Mouse (Mus musculus) midbrain, embryonic 15.5 days (tissue): ENCODE results near the gene Pacsin1. TPM values are rescaled to one million over a fixed set of nuclear protein-coding genes. Genes with fewer than 3 reads are reported as not detected.

Experiments used
- ATAC-seq: fragments of 200-750 bp; cut with Nextera tagmentation; replicated peaks from 2 replicates; pipeline ENCODE4 v1.8.0; 2017; ENCODE audit warnings: moderate TSS enrichment
- H3K27ac ChIP-seq: fragments of 300-500 bp; sonication (generic); 2 replicates; pipeline ENCODE4 v1.5.1; 2015; ENCODE audit warnings: mild to moderate bottlenecking, inconsistent platforms
- H3K27me3 ChIP-seq: fragments of 300-500 bp; sonication (generic); replicated peaks from 2 replicates; pipeline ENCODE4 v1.6.1; 2015; ENCODE audit warnings: inconsistent platforms
- H3K36me3 ChIP-seq: fragments of 300-500 bp; sonication (generic); replicated peaks from 2 replicates; pipeline ENCODE4 v1.6.1; 2015; ENCODE audit warnings: inconsistent platforms
- H3K4me1 ChIP-seq: fragments of 300-500 bp; sonication (generic); 2 replicates; pipeline ENCODE4 v1.6.1; 2015; ENCODE audit warnings: inconsistent platforms
- H3K4me2 ChIP-seq: fragments of 300-500 bp; sonication (generic); 2 replicates; pipeline ENCODE4 v1.6.1; 2015; ENCODE audit warnings: inconsistent platforms, mild to moderate bottlenecking, moderate library complexity
- H3K4me3 ChIP-seq: fragments of 300-500 bp; sonication (generic); 2 replicates; pipeline ENCODE4 v1.5.1; 2015; ENCODE audit warnings: mild to moderate bottlenecking, inconsistent platforms
- H3K9ac ChIP-seq: fragments of 300-500 bp; sonication (generic); 2 replicates; pipeline ENCODE4 v1.6.1; 2015; ENCODE audit warnings: mild to moderate bottlenecking, inconsistent platforms
- H3K9me3 ChIP-seq: fragments of 300-500 bp; sonication (generic); 2 replicates; pipeline ENCODE4 v1.6.1; 2016; ENCODE audit warnings: inconsistent platforms
- WGBS: fragments of 180-500 bp; shearing (Covaris S2); methylation state at CpG from one replicate; pipeline ENCODE4 v1.1.7; 2015; ENCODE audit warnings: mixed read lengths; 5-methylcytosine and 5-hydroxymethylcytosine counted together
- polyA plus RNA-seq: library from polyadenylated mRNA; unstranded; fragments of >200 nt; fragmentation: Nextera tagmentation; extraction: Ambion mirVana; gene quantifications from 2 replicates; pipeline ENCODE4 v1.2.1, GENCODE M21; 2015

Pacsin1 gene
- polyA plus RNA-seq, 1 experiment from 2014 or later: 55.5 TPM

DNA sequence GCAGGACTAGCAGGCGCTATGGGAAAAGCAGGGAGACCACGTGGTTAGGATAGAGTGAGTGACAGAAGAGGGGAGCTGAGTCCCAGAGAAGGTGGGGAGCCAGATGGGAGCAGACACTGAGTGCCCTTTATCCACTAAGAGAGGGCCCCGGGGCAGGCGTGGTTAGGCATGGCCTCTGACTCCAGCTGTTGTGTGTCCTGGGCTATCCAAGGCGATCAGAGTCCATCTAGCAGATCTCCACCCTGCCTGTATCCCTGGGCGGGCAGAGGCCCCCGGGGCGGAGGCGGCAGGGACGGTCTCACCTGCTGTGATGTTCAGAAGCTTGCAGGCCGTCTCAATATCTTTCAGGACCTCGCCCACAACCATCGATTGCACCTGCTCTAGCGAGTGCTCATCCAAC is 64.4 kb downstream of the Pacsin1 start:
- Histone ChIP-seq H3K4me2 (no peak overlapping the region), H3K27ac (no peak overlapping the region), H3K9me3 (no peaks in the 10 kb centered on the region), H3K4me3 (no peak overlapping the region), H3K9ac (no peak overlapping the region), H3K4me1 (peaks cover 13% of the 10 kb centered on the region), H3K36me3 (no peaks in the 10 kb centered on the region), H3K27me3 (no peaks in the 10 kb centered on the region)
- 70% methylated on average over 14 of the region's 14 CpGs for WGBS
- no peak for ATAC-seq

DNA sequence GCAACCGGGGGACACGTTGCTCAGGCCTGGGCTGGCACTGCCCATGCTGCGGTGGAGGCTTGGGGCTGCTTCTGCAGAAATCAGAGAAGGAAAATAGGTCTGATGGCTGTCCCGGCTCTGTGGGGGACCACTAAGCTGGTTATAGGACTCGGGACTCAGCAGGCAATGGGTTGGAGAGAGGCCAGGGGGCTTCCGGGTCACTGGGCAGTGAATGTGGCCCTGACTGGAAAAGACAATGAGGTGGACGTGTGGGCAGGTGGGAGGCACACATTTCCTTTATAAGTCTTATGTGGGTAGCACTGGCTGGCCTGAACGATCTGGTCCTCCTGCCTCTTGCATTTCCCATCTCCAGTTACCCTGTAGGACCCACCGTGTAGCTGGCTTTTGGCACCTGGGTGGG is 65.0 kb downstream of the Pacsin1 start:
- H3K4me2 ChIP-seq: no peak overlapping the region
- peaks cover 16% of the 10 kb centered on the region for H3K4me1 ChIP-seq
- no peak for ATAC-seq
- 41% methylated on average over 9 of the region's 9 CpGs for WGBS
- H3K9ac ChIP-seq: no peak overlapping the region
- H3K9me3 ChIP-seq: no peaks in the 10 kb centered on the region
- no peak overlapping the region for H3K4me3 ChIP-seq
- no peak overlapping the region for H3K27ac ChIP-seq
- H3K36me3 ChIP-seq: no peaks in the 10 kb centered on the region
- no peaks in the 10 kb centered on the region for H3K27me3 ChIP-seq

- Histone ChIP-seq H3K4me3 (no peak overlapping the region), H3K27me3 (no peaks in the 10 kb centered on the region), H3K36me3 (no peaks in the 10 kb centered on the region), H3K9ac (no peak overlapping the region), H3K9me3 (no peaks in the 10 kb centered on the region), H3K4me2 (no peak overlapping the region), H3K4me1 (peaks cover 21% of the 10 kb centered on the region), H3K27ac (no peak overlapping the region)
- ATAC-seq: no peak
- WGBS: 72% methylated on average over 9 of the region's 9 CpGs
Observed at GRCm38 (mm10) chr17:27721125-27721664, 65.9 kb downstream of the Pacsin1 start.

DNA sequence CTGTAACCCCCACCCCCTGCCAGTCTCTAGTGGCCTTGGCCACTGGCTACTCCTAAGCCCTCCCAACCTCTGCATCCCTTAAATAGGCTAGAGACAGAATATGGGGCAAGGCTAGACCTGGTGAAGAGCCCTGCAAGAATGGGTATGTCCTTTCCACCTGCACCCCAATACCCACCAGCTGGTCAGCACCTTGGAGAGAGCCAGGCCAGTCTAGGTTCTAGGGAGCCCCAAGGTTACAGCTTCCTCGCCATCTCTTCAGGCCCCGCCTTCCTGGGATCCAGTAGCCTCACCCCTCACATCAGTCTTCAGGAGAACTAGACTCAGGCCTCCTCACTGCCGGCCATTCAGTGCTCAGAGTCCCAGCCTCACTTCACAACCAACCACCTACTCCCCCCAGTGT is 69.0 kb downstream of the Pacsin1 start:
- H3K9ac ChIP-seq: no peak overlapping the region
- no peak overlapping the region for H3K4me3 ChIP-seq
- H3K9me3 ChIP-seq: no peaks in the 10 kb centered on the region
- H3K36me3 ChIP-seq: no peaks in the 10 kb centered on the region
- no peak for ATAC-seq
- peaks cover 8% of the 10 kb centered on the region for H3K4me1 ChIP-seq
- H3K4me2 ChIP-seq: no peak overlapping the region
- WGBS: 49% methylated on average over 3 of the region's 3 CpGs
- no peak overlapping the region for H3K27ac ChIP-seq
- no peaks in the 10 kb centered on the region for H3K27me3 ChIP-seq

DNA sequence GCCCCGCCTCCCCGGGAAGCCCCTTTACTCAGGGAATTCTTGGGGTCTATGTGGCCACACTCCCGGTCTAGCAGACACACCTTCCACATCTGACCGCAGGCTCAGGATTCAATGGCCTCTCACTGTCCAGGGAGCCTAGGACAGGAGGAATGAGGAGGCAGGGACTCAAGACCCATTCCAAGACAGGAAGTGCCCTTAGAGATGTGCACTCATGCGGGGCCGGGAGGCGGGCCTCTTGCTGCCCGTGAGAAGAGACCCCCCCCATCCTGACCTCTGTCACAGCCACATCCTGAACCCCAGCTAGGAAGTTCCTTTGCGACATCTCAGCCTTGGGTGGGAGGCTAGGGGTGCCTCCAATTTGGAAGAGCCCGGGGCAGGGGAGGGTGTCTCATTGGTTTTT is 69.7 kb downstream of the Pacsin1 start:
- Histone ChIP-seq H3K4me1 (peaks cover 8% of the 10 kb centered on the region), H3K27me3 (no peaks in the 10 kb centered on the region), H3K4me3 (no peak overlapping the region), H3K9ac (no peak overlapping the region), H3K4me2 (no peak overlapping the region), H3K27ac (no peak overlapping the region), H3K9me3 (no peaks in the 10 kb centered on the region), H3K36me3 (no peaks in the 10 kb centered on the region)
- WGBS: 25% methylated on average over 10 of the region's 10 CpGs
- no peak for ATAC-seq

DNA sequence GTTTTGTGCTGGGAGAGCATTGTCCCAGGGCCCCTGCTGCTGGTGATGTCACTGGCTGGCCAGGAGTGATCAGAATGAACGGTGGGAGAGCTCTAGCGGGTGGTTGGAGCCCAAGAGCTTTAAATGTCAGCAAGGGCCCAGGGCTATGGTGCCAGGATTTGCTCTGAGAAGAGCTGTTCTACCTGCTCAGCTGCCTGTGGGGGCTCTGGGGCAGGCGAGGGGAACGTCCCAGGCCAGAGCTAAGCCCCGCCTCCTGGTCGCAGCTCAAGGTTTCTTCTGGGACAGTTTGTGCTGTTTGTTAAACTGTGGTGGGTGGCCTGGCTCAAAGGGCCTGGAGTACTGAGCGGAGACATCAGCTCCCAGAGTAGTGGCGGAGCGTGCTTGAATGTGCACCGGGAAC is 70.1 kb downstream of the Pacsin1 start:
- no peak overlapping the region for H3K4me3 ChIP-seq
- no peak overlapping the region for H3K9ac ChIP-seq
- no peak overlapping the region for H3K4me2 ChIP-seq
- no peaks in the 10 kb centered on the region for H3K27me3 ChIP-seq
- H3K9me3 ChIP-seq: no peaks in the 10 kb centered on the region
- no peaks in the 10 kb centered on the region for H3K36me3 ChIP-seq
- peaks cover 8% of the 10 kb centered on the region for H3K4me1 ChIP-seq
- WGBS: 11% methylated on average over 10 of the region's 10 CpGs
- H3K27ac ChIP-seq: no peak overlapping the region
- ATAC-seq: no peak

GRCm38 (mm10) chr17:27726527-27726926 is 71.2 kb downstream of the Pacsin1 start:
- H3K4me3 ChIP-seq: no peak overlapping the region
- no peak overlapping the region for H3K9ac ChIP-seq
- H3K36me3 ChIP-seq: no peaks in the 10 kb centered on the region
- 68% methylated on average over 7 of the region's 7 CpGs for WGBS
- no peaks in the 10 kb centered on the region for H3K27me3 ChIP-seq
- H3K4me1 ChIP-seq: peaks cover 8% of the 10 kb centered on the region
- ATAC-seq: no peak
- H3K4me2 ChIP-seq: no peak overlapping the region
- no peak overlapping the region for H3K27ac ChIP-seq
- no peaks in the 10 kb centered on the region for H3K9me3 ChIP-seq

DNA sequence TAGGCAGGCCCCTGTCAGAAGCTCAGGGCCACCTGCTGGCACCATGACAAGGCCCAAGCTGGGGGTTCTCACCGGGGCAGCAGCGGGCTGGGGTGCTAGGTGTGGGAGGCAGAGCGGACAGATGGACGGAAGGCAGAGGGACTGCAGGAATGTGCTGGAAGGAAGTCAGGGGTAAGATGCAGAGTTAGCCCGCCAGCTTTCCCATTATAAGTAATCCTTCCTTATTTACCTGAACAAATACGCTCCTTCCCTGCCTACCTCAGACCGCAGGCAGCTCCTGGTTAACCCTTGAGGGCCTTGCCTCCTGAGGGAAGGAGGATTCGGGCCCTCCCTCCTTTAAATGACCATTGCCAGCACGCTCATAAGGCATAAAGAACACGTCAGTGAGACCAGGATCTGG is 73.5 kb downstream of the Pacsin1 start, which contains the start of gene Spdef:
Spdef (minus strand) TSS at position 186 of the 400 bp plus-strand sequence.
- Histone ChIP-seq H3K36me3 (no peaks in the 10 kb centered on the region), H3K27ac (no peak within 1 kb of the TSS), H3K4me2 (no peak within 1 kb of the TSS), H3K9ac (no peak within 1 kb of the TSS), H3K4me1 (peaks cover 8% of the 10 kb centered on the region), H3K9me3 (no peaks in the 10 kb centered on the region), H3K4me3 (no peak within 1 kb of the TSS), H3K27me3 (no peaks in the 10 kb centered on the region)
- no peak for ATAC-seq
- WGBS: 82% methylated on average over 10 of the region's 10 CpGs

DNA sequence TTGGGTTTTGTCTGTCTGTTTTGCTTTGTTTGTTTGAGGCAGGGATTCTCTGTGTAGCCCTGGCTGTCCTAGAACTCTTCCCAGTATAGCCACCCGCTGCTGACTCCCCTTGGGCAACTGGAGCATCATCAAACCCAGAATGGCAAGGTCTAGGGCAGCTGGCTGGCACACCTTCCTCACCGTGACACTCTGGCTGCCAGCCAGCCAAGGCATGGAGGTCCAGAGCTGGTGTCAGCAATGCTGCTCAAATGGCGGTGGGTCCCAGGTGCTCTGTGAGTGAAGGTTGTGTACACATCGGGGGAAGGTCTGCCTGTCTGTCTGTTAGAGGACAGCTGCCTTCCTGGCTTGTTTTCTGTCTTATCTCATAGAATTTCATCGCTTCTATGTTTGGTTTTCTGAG is 76.8 kb downstream of the Pacsin1 start:
- Histone ChIP-seq H3K4me3 (no peak overlapping the region), H3K36me3 (no peaks in the 10 kb centered on the region), H3K27me3 (no peaks in the 10 kb centered on the region), H3K4me2 (no peak overlapping the region), H3K9me3 (no peaks in the 10 kb centered on the region), H3K27ac (no peak overlapping the region), H3K9ac (no peak overlapping the region), H3K4me1 (0 out of 2 replicates have a peak, but pooled peaks cover 3% of the 10 kb centered on the region)
- 85% methylated on average over 5 of the region's 5 CpGs for WGBS
- no peak for ATAC-seq

- H3K4me1 ChIP-seq: 0 out of 2 replicates have a peak, but pooled peaks cover 3% of the 10 kb centered on the region
- WGBS: 80% methylated on average over 3 of the region's 3 CpGs
- no peak overlapping the region for H3K9ac ChIP-seq
- no peaks in the 10 kb centered on the region for H3K27me3 ChIP-seq
- ATAC-seq: no peak
- H3K9me3 ChIP-seq: no peaks in the 10 kb centered on the region
- H3K27ac ChIP-seq: no peak overlapping the region
- H3K4me3 ChIP-seq: no peak overlapping the region
- no peak overlapping the region for H3K4me2 ChIP-seq
- H3K36me3 ChIP-seq: no peaks in the 10 kb centered on the region
Observed at GRCm38 (mm10) chr17:27732694-27733093, 77.4 kb downstream of the Pacsin1 start.

DNA sequence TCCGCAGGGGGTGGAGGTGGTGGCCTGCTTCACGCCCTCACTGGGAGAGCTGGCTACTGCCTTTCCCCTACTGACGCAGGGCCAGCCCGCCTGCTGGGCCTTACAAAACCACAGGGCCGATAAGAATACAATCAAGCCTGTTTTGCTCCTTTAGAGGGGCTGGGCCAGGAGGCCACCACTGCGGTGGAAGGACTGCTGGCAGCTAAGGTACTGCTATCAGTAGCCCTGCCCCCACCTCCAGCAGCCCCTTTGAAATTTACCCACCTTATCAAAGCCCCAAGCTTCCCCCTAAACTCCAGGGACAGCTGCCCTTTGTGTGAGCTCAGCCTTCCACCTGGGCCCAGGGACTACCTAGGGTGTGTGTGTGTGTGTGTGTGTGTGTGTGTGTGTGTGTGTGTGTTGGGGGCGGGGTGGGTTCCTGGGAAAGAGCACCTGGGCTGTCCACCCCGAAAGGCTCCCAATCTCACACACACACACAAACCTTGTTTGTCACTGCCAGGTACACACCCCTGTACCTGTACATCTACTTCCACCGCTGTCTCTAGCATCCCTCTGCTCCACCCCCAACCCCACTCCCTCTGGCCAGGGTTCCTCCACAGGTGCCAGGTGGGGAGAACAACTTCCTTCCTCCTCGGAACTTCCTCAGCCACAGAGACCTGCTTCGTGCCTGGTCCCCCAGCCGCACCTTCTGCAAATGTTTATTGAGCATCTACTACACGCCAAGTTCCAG is 79.2 kb downstream of the Pacsin1 start:
- Histone ChIP-seq H3K27me3 (no peaks in the 10 kb centered on the region), H3K9ac (no peak overlapping the region), H3K27ac (no peak overlapping the region), H3K4me2 (no peak overlapping the region), H3K4me3 (no peak overlapping the region), H3K9me3 (no peaks in the 10 kb centered on the region), H3K36me3 (no peaks in the 10 kb centered on the region), H3K4me1 (0 out of 2 replicates have a peak, but pooled peaks cover 3% of the 10 kb centered on the region)
- WGBS: 24% methylated on average over 12 of the region's 13 CpGs
- ATAC-seq: no peak

DNA sequence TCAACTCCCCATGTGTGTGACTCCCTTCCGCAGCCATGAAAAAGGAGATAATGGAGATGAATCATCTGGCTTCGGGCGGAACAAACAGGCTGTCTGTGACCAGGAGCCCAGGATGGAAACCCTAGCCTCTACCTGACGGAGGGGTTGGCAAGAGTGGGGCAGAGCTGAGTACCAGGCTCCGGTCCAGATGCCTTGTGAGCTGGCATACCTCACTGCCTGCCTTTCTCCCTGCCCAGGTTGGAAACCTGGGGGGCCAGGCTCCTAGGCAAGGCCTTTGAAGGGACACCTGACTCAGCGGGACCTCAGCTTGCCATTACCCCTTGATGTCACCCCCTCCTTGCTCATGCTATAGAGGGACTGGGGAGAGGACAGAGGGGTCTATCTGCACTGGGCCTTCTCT is 85.7 kb downstream of the Pacsin1 start:
- Histone ChIP-seq H3K4me2 (no peak overlapping the region), H3K9ac (no peak overlapping the region), H3K27me3 (no peaks in the 10 kb centered on the region), H3K4me1 (no peaks in the 10 kb centered on the region), H3K36me3 (no peaks in the 10 kb centered on the region), H3K4me3 (no peak overlapping the region), H3K27ac (no peak overlapping the region), H3K9me3 (no peaks in the 10 kb centered on the region)
- 92% methylated on average over 6 of the region's 6 CpGs for WGBS
- no peak for ATAC-seq

DNA sequence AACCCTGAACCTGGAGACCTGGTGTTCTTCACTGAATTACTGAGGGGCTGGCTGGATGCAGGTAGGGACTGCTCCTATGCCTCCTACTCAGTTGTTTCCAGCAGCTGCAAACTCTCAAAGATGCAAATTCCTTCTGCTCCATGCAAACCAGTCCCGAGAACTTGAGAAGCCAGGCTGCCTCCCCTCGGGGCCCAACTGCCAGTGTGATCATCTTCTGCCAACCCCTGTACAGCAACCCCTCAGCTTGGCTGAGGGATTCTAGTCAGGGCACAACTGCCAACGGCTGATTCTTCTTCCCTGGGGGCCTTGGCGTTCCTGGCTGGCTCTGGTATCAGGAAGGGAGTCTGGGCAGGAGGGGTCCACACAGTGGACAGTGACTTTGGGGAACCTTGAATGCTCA is 91.1 kb downstream of the Pacsin1 start:
- WGBS: 56% methylated on average over 4 of the region's 4 CpGs
- Histone ChIP-seq H3K9me3 (no peaks in the 10 kb centered on the region), H3K27ac (no peak overlapping the region), H3K36me3 (no peaks in the 10 kb centered on the region), H3K9ac (no peak overlapping the region), H3K4me3 (no peak overlapping the region), H3K4me1 (peaks cover 3% of the 10 kb centered on the region; the same call in 1 of the 2 replicates), H3K27me3 (no peaks in the 10 kb centered on the region), H3K4me2 (no peak overlapping the region)
- no peak for ATAC-seq
